Mouse (Mus musculus): Measurements from ENCODE around the gene Slc27a1.

The Slc27a1 gene

DNA sequence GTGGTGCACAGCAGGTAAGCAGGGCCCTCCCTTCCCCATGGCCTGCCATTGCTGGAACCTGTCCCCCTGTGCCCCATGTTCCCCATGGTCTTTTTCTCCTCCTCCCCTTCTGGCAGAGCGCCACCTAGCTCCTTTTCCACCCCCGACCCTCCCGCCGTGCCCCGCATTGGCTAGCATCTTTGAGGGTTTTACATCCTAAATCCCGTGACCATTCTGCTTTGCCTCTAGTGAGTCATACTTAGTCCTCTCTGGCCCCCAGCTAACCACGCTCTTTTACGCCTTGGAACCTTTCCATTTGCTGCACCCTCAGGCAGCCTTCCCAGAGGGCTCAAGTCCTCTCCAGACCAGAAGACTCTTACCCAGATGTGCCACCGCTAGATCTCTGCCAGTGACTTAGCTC, 11.5 kb downstream of the Slc27a1 start:
- no peak for DNase-seq (ENCODE audit: low read depth, low spot score)

DNA sequence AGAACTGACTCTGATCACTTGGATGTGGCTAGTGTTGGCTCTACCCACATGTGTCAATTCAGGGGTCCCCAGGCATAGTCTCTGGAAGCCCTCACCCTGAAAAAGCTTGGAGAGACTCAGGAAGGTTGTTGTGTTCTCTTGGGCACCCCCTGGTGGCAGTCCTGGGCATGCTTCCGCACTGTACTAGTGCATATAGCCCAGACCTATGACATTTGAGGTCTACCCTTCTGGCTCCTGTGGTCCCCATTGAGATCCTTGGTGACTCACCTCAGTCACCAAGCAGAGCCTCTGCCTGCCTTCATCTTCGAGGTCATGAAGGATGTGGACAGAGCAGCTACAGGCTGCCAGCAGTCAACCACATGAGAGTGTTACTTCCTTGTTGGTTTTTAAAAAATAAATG, 18.2 kb downstream of the Slc27a1 start:
- DNase-seq (ENCODE audit: low read depth, low spot score): peak; percentile 68

DNA sequence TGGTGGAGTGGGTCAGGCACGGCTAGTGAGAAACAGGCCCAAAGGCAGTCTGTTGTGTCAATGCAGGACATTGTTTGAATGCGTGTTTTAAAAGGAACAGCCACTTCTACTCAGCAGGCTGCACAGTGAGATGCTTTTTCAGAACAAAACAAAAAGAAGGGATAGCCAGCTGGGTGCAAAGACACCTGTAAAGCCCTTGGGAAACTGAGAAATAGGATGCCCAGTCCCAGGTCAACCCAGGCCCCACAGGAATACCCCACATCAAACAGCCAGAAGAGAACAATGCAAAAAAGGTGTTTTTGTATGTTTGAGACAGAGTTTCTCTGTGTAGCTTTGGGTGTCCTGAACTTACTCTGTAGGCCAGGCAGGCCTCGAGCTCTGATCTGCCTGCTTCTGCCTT, 20.1 kb downstream of the Slc27a1 start:
- DNase-seq (ENCODE audit: low read depth, low spot score): no peak

DNA sequence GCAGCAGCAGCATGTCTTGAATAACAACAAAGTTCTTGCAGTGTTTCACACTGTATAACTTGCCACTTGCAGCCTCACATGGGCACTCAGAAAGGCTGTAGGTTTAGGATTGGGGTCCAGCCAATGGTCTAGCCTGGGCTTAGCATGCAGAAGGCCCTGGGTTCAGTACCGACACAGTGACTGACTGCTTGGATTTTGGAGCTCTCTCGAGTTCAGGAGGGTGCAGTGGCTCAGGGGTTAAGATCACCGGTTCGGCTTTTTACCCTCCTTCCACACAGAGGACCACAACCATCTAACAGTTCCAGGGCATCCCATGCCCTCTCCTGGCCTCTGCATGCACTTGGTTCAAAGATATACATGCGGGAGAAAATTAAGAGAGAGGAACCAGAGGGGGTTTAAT, 22.3 kb downstream of the Slc27a1 start:
- no peak for DNase-seq (ENCODE audit: low read depth, low spot score)

DNA sequence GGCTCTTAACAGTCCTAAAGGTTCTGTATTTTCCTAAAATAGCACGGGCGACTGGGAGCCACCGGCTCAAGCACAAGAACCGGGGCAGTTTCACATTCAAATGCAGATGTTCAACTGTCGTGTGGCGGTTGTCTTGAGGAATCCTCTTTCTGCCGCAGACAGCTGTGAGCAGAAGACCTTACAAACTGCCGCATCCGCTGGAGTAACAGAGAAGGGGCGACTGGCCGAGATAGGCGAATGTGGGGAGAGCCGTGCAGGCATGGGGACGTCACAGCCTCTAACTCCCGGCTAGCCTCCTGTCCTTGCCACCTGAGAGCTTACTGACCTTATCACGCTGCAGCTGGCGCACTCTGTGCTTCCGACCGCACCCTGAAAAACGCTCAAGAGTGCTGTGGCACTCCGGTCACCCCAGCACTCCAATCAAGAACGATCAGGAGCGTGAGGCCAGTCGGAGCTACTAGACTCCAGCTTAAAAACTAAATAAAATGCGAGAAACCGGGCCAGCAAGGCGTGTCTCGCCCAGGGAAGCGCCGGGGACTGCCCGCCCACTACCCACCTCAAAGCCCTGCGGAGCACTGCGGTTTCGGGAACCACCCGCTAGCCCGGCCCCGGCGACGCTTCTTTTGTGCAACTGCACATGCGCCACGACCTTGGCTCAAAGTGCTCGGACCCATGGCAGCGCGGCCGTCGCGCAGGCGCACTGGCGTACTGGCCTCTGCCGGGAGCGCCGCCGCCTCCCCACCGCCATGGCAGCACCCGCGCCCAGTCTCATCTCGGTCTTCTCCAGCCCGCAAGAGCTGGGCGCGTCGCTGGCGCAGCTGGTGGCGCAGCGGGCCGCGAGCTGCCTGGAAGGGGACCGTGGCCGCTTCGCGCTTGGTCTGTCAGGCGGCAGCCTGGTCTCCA, 23.0 kb downstream of the Slc27a1 start, which contains the start of gene Pgls:
Pgls (plus strand) TSS at position 706 of the 903 bp plus-strand sequence.
- peak; percentile 95 for DNase-seq (ENCODE audit: low read depth, low spot score)

DNA sequence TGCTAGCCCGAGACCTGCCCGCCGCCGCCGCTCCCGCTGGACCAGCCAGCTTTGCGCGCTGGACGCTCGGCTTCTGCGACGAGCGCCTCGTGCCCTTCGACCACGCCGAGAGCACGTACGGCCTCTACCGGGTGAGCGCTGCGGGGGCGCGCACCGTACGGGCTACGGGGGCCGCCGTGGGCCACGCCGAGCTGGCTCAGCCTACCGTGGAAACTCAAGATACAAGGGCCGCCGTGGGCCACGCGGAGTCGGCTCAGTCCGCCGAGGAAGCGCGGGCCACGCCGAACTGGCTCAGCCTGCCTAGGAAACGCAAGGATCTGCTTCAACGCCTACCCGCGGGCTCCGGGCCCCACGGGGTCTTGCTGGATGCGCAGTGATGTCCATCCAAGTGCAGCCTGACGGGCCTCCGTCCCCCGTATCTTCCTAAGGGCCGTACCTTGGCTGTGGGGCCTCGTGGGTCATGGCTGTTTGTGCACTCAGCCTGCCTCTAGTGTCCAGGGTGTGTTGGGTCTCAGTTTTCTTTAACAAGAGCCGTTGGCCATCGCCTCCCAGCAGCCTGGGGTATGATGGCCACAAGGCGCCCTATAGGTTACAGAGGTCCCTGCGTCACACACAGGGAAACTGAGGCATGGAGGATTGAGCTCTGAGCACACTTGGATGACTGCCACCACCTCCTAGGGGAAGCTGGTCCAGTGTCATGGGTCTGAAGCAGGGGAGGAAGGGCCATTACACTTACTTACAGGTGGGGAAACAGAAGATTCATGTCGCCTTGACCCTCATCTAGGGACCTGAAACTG, 23.9 kb downstream of the Slc27a1 start:
- DNase-seq (ENCODE audit: low read depth, low spot score): peak; percentile 76

DNA sequence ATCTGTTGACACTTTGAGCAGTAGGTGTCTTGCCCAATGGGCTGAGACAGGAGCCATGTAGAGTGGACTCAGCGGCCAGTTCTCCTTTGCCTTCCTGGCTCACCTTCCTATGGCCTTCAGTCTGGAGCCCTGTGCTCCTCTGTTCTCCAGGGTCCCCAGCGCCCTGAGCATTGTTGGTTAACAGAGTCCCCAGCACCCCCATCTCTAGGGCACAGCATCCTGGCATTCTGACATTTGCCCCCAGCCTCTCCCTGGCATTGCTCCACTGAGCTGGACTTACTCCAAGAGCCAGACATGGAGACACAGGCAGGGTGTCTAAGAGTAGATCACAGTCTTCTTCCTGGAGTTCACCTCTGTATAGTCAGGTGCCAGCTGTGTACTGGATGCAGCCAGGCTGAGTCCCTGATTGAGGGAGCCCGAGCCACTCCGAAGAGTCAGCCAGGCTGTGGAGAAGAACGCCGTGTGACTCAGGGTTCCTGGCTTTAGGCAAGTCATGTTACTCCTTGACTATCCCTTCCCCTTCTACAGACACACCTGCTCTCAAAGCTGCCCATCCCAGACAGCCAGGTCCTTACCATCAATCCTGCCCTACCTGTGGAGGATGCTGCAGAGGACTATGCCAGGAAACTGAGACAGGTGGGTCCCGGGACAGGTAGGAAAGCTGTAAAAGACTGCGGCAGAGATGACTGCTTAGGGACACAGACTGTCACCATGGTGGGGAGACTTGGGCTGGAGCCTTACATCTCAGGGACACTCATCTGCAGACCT, 25.1 kb downstream of the Slc27a1 start:
- no peak for DNase-seq (ENCODE audit: low read depth, low spot score)

DNA sequence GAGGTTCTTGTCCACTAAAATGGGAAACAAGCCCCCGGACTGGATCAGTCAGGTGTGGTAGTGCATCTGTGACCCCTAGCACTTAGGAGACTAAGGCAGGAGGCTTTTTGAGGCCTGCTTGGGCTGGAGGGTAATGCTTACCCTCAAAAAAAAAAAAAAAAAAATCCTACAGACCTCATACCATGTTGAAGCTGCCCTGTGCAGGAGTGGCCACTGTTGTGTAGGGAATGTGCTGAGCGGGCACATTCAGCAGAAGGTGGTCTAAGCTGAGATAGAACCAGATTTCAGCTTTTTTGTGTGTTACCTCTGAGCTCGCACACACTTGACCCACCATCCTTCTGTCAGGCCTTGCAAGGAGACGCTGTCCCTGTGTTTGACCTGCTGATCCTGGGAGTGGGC, 25.6 kb downstream of the Slc27a1 start:
- no peak for DNase-seq (ENCODE audit: low read depth, low spot score)

DNA sequence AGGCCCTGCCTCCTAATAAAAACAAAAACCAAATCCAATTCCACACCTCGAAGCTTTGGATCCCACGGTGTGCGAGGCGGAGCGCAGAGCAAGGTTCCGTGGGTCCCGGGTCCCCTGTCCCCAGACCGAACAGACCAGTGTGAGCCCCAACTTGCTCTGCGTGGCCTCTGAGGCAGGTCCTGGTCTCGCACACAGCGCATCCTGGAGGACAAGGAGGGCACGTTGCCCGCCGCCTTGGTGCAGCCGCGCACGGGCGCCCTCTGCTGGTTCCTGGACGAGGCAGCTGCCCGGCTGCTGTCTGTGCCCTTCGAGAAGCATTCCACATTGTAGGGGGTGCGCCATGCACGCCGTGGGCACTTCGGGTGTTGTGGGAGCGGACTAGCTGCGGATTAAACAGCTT, 27.2 kb downstream of the Slc27a1 start:
- peak; percentile 94 for DNase-seq (ENCODE audit: low read depth, low spot score)

DNA sequence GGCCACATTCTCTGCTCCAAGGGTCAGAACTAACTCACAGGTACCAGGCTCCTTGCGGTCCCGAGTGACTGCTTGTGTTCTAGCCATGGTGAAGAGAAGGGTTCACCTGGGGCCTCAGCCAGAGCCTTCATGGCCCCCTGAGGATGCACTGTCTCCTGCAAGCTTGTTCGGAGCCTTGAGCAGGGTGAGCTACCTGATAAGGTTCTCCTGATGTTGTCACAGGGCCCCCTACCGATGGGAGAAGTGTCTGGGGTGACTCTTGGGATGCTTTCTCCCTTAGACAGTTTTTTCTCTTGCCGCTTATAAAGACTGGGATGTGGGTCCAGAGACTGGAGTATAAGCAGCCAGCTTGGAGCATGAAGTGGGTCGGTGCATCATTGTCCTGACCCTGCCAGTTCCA, 27.7 kb downstream of the Slc27a1 start:
- no peak for DNase-seq (ENCODE audit: low read depth, low spot score)

DNA sequence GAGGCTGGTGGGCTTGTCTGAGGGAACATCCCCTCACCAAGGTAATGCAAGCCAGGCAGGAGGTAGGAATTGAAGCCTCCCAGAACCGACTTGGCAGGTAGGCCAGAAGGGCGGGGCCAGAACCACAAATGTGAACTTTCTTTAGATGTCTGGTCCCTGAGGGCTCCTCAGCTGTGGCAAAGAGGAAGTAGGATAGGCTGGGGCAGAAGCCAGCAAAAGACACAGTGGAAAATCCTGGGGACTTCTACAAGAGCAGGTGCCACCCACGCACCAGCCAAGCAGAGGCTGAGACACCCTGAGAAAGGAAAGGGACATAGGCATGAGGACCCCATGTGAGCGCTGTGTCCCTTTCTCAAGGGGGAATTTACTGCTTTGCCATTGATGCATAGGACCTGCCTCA, 28.1 kb downstream of the Slc27a1 start:
- DNase-seq (ENCODE audit: low read depth, low spot score): peak; percentile 50

DNA sequence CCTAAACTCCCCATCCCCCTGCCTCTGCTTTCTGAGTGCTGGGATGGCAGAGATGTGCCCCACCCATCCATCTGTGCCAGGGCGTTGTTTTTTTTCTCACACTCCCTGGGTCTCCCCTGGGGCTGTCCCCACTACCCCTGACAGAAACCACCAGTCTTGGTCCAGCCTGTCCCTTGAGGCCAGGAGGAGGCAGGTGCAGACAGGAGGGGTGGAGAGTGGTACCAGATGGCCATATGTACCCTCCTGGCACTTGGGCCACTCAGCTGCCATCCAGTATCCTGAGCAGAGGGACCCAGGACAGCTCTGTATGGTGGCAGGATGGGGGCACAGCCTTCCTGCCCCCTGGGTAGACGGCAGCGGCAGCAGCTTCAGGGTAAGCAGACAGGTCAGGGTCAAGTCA, 28.8 kb downstream of the Slc27a1 start, which contains the start of gene Fam129c:
Fam129c (plus strand) TSS at position 198 of the 400 bp plus-strand sequence.
- no peak for DNase-seq (ENCODE audit: low read depth, low spot score)

DNA sequence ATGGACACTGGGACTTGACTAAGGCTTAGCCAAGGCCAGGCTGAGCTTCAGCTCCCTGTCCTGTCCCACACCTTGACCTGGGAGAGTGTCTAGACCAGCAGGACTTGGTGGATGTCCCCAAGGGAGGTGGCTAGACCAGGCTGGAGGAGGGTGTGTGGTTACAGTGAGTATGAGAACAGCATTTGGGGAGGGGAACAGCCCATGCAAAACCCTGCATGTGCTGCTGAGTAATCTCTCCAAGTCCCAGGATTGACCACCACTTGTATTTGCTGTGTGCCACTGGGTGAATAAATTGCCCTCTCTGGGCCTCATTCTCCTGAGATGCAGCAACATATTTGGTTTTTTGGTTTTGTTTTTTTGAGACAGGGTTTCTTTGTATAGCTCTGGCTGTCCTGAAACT, 29.7 kb downstream of the Slc27a1 start:
- DNase-seq (ENCODE audit: low read depth, low spot score): no peak

DNA sequence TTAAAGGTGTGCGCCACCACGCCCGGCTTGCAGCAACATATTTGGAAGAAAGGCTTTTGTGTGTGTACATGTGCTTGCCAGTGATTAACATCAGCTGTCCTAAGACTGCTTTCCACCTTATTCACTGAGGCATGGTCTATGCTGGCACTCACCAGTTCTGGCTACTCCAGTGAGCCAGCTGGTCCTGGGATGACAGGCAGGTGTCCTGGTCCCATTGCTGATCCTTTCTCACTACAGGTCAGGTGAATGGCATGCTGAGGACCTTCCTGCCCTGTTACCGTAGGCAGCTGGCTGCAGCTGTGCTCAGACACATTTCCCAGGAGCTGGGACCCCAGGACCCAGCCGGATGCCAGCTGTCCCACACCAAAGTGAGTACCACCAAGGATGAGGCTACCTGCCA, 30.2 kb downstream of the Slc27a1 start:
- no peak for DNase-seq (ENCODE audit: low read depth, low spot score)

DNA sequence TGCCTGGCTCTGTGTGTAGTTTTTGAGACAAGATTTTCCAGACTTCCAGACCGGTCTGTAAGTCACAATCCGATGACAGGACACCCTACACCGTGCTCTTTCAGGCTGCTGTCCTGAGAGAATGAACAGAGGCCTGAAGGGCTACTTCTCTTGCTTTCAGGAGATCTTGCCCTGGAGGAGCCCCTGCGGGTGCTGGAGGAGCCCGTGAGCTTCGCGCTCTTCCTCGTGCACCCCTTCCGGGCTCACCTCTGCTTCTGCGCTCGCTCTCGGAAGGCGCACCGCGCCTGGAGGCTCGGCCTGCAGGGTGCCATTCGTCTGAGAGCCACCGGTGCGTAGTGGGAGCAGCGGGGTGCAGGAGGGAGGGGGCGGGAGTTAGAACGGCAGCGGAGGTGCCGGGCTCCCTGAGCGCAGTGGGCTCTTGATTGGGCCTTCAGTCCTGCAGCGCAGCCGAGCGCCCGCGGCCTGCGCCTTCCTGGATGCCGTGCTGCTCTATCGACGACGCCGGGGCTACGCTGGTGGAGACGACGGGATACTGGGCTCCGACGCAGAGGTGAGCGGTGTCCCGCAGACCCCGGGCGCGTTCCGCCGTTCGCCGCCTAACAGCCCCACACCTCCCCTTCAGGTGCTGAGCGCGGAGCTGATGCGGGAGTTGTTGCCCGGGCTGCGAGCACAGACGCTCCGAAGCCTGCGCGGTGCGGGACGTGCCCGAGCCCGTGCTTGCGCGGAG, 33.4 kb downstream of the Slc27a1 start:
- DNase-seq (ENCODE audit: low read depth, low spot score): peak; percentile 64

DNA sequence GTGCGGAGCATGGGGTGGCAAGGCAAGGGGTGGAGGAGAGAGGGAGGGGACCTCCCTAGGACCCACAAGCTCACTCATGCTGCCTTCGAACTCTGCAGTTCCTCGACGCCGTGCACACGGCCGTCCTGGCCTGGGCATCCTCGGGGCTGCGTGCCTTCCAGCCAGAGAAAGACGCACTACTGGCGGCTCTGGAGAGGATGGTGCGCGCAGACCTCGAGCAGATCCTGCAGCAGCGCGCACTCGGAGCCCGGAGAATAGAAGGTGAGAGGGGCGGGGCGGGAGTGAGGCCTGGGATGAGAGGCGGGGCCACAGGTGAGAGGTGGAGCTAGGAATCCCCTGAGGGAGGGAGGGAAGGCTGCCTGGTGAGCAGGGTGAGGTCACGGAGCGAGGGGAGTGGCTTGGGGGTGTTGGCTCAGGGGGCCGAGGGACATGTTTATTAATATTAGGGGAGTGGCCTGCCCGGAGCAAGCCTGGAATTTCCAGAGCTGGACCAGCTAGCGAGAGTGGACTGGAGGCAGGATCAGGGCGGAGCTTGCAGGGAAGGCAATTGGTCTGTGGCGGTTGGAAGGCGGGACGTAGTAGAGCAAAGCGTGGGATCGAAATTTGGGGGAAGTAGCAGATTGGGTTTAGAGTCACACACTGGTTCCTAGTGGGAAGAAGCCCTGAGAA, 34.1 kb downstream of the Slc27a1 start:
- no peak for DNase-seq (ENCODE audit: low read depth, low spot score)

DNA sequence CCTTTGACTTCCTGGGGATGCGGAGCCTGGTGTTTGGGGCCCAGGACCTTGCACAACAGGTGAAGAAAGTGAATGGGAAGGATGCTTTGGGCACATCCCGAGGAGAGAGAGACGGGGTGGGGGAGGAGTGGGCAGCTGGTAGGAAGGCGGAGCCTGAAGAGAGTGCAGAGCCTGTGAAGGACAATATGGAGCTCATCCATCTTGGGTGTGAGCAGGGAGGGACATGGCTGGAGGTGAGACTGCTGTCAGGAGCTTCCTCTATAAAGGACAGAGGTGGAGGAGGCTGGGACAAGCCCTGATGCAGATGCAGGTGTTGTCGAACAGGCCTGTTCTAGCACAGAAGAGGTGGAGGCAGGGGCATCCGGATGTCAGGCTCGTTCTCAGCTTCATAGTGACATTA, 35.3 kb downstream of the Slc27a1 start:
- no peak for DNase-seq (ENCODE audit: low read depth, low spot score)

DNA sequence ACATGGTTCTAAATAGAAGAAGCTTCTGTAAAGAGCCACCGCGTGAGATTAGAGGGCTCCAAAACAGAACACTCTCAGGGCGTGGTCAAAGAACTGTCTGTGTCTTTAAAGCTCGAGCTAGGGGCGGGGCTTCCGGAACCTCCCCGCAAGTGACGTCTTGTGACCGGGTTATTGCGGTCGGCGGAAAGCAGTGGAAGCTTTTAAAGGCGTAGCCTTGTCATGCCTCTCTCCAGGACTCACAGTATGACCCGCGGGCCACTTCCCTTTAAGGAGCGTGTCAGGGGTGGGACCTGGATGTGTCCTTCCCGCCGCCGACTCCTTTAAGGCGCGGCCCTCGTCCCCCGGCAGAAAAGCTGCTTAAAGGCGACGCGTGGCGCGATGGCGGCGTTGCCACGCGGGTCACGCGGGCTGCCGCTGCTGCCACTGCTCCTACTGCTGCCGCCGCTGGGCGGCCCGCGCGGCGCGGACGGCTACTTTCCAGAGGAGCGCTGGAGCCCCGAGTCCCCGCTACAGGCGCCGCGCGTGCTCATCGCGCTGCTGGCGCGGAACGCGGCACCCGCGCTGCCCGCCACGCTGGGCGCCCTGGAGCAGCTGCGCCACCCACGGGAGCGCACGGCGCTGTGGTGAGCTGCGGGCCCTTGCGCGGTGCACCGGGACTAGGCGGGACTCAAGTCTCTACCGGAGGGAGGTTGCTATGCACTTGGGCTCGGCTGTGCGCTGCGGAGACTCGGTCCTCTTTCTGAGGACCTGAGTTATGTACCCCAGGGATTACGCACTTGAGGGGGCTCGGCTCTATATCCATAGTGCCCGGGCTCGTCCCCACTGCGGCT, 42.4 kb downstream of the Slc27a1 start, which contains the start of gene Colgalt1:
Colgalt1 (plus strand) TSS at position 177 of the 830 bp plus-strand sequence.
- DNase-seq (ENCODE audit: low read depth, low spot score): peak; percentile 98

DNA sequence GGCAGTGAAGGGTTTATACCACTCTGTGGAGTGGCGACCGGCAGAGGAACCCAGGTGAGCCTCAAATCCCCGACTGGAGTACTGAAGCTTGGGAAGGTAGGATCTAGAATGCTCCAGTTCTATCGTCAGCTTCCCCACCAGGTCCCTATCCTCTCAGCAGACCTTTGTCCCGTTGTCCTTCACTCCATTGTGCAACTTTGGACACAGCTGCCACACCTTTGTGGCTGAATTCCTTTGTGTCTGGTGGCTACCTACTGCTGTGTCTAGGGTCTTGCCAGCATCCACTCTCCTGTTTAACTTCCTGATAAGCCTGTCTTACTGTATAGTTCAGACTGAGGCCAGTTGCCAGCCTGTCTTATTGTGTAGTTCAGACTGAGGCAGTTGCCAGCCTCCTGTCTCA, 43.5 kb downstream of the Slc27a1 start:
- no peak for DNase-seq (ENCODE audit: low read depth, low spot score)

DNA sequence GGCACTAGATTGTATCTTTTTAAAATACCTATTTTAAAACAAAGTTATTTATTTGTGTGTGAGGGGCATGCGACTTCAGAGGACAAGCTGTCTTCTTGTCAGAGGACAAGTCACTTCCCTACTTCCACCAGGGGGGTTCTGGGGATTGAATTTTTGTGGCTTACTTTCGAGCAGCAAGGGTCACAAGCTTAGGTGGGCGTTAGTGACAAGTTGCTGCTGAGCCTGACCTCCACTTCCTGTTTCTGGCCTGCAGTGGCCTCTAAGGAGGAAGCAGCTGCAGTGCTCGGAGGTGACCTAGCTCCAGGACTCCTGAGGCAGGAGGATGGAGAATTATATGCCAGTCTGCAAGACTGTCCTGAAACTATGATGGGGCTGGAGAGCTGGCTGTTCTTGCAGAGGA, 44.7 kb downstream of the Slc27a1 start:
- DNase-seq (ENCODE audit: low read depth, low spot score): no peak

All from CD4-positive, CD25-positive, alpha-beta regulatory T cell, adult 2 months (primary cell).